Mouse (Mus musculus): ENCODE measurements around the gene Tbp. TPM values are rescaled to one million over a fixed set of nuclear protein-coding genes. Genes with fewer than 3 reads are reported as not detected.

The Tbp gene
- total RNA-seq (2017), result 32.7 to 62.0 TPM (median 39.8 TPM) in 3 replicates

DNA sequence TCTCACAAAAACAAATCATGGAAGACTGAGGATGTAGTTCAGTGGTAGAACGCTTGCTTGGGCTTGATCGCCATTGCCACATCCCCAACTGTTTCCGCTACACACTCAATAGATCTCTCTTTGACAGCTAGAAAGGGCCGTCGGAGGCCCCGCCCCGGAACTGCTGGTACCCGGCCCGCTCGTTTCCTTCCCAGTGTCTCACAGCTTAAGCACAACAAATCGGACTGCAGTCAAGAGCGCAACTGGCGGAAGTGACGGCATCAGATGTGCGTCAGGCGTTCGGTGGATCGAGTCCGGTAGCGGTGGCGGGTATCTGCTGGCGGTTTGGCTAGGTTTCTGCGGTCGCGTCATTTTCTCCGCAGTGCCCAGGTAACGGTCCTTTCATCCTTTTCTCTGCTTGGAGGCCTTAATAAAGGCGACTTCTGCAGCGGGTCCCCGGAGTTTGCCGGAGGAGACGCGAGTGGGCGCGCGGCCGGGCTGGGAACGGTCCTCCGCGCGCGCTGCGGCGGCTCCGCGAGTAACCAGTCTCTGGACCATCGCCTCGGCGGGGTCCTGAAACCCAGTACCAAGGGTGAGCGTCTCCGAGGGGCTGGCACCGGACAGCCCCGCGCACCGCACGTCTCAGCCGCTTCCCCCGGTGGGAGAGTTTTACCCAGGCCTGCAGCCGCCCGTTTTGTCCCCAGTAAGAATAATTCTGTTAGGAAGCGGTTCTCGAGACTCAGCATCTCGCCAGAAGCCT is at the start of gene Tbp, which contains the start of gene Psmb1:
Gene Tbp, plus strand, starts transcription at position 233 of the 739 bp plus-strand sequence.
Gene Psmb1, minus strand, starts transcription at position 96 of the 739 bp plus-strand sequence.
- peak; percentile 91 for ATAC-seq (replicated peaks; ENCODE audit: insufficient number of reproducible peaks, low FRiP score, low TSS enrichment, poor library complexity, severe bottlenecking)

DNA sequence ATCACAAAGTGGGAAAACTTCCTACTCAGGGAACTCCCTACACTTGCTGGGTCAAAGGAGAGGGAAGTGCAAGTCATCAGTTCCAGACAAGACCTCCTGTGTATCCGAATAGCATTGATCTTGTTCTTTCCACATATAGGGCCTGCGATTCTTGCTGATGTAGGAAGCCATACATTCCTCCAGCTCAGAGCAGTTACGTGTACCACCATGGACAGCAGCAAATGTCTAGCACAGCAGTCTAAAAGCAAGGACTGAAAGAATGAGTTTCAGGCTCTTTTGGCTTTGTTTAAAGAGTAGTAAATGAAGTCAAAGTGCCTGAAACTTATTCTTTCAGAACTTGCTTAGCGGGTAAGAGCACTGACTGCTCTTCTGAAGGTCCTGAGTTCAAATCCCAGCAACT is 44.5 kb upstream of the Tbp start:
- ATAC-seq (replicated peaks; ENCODE audit: insufficient number of reproducible peaks, low FRiP score, low TSS enrichment, poor library complexity, severe bottlenecking), result no peak

DNA sequence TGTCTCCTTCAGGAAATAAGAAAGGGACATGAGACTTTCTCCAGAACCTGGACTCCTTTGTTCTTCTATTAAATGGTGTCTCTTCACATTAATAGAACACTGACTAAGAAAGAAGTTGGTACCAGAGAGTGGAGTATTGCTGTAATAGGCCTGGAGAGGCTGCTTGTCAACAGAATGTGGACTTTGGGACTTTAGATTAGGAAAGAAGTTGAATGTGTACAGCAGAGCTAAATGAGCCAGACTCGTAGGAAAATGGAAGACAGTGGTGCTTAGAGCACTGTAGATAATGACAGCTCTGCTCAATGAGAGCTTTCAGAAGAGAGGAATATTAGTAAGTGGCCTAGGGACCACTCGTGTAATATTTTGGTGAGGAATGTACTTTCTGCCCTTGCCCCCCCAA is 43.1 kb upstream of the Tbp start:
- no peak for ATAC-seq (replicated peaks; ENCODE audit: insufficient number of reproducible peaks, low FRiP score, low TSS enrichment, poor library complexity, severe bottlenecking)

DNA sequence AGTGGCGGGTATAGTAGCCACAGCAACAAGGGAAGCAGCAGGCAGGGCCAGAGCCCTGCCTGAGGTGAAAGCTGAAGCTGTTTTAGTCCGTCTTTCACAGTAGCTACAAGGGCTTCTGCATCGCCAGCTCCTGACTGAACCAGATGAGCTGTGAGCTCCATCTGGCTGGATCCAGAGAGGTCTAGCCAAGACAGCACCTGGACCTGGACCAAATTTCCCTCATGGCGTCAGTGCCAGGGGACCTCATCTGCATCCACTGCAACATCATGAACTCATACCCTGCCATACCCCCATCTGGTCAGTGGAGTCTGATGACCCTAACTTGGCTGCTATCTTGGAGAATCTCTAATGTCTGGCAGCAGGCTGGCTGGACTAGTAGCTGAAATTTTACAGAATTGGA is 39.9 kb upstream of the Tbp start:
- no peak for ATAC-seq (replicated peaks; ENCODE audit: insufficient number of reproducible peaks, low FRiP score, low TSS enrichment, poor library complexity, severe bottlenecking)

DNA sequence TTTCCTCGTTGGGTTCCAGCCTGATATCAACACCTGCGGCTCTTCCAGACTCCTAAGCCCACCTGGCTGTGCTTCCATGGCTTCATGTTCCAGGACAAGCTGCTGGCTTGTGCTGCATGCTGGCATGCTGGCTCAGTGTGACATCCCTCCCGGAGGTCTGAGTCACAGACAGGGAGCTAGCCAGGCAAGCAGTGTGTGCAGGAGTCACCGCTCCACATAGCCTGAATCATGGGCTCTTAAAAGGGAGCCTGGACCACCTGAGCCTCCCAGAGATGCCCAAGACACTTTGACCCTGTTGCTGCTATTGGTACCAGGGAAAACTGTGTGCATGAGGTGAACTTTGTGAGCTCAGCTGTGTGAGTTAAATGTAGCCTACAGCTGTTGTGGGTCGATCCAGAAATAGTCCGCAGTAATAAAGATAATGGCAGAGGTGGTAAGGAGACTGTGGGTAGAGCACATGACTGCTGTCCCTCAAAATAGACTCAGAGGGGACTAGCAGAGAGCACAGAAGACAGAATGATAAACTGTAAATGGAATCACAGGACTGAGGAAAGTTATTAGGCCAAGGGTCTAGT is 37.7 kb upstream of the Tbp start:
- ATAC-seq (replicated peaks; ENCODE audit: insufficient number of reproducible peaks, low FRiP score, low TSS enrichment, poor library complexity, severe bottlenecking), result no peak

DNA sequence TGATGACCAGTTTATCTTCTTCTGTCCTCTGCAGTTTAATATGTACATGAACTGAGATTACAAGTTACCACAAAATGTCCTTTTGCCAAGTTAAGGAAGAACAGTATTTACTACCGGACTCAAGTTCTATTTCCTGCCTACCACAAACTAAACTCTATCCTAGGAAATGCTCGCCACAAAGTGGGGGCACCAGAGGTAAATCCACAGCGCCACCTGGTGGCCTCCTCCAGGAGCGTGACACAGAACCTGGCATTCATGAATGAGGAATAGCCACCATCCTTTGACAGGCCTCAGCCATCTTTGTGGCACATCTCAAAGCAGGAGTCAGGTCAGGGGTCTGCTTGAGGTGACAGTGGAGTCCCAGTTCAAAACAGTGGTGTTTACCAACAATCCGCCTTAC is 32.0 kb upstream of the Tbp start:
- ATAC-seq (replicated peaks; ENCODE audit: insufficient number of reproducible peaks, low FRiP score, low TSS enrichment, poor library complexity, severe bottlenecking), result peak; percentile 80

DNA sequence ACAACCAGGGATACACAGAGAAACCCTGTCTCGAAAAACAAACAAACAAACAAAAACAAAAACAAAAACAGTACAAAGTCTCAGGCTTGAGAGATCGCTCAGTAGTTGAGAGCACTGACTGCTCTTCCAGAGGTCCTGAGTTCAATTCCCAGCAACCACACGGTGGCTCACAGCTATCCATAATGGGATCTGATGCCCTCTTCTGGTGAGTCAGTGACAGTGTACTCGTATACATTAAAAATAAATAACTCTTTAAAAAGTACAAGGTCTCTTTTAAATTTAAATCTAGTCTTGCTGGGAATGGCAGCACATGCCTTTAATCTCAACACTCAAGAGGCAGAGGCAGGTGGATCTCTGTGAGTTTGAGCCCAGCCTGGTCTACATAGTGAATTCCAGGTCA is 27.0 kb upstream of the Tbp start:
- ATAC-seq (replicated peaks; ENCODE audit: insufficient number of reproducible peaks, low FRiP score, low TSS enrichment, poor library complexity, severe bottlenecking), result no peak

DNA sequence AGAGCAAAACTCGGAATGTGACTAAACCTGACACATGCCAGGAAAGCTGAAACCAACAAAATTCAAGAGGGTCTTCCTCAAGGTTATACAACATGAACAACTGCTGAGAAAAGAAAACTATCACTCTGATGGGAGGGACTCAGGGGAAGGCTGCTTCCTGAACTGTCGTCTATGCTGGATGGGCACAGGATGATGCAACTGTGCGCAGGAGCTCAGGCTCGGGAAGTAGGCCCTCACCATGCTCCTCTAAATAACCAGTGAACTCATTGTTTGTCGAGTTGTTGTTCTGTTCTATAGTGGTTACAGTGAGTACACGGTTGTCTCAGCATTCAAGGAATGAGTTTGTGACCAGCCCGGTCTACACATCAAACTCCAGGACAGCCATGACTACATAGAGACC is 9.1 kb upstream of the Tbp start:
- ATAC-seq (replicated peaks; ENCODE audit: insufficient number of reproducible peaks, low FRiP score, low TSS enrichment, poor library complexity, severe bottlenecking), result no peak

DNA sequence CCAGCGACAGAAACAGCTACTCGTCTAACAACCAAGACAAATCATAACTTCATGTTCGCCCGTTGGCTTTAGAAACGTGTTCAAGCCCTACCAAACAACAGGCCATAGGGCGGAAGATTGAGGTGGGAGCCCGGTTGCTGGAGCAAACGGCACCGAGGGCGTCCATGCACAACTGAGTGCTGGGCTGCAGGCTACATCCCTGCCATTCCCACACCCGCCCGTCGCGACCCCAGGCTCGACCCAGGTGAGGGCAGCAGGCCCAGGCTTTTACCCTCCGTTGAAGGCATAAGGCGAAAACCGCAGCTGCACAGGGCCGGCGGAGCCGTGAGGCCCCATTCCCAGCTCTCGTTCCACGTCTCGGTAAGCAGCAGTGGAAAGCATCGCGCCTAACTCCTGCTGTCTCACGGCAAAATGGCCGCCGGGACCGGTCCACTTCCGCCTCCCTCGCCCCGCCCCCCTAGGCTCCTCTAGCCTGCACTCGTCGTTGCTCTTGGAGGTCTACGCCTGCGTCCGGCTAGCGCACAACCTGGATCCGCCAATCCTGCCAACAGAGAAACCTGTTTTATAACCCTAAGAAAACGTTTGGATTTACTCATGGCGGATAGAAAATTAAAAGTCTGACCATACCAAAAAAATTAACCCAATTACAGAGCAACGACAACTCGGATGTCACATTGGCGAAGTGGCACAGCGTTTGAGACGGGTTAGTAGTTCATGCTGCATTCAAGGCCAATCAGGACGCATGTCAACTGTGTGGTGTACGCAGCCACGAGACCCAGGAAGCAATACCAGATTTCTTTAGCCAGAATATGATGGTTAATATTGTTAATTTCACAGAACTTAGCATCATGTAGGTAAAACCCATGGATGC is 1.6 kb upstream of the Tbp start:
- peak; percentile 86 for ATAC-seq (replicated peaks; ENCODE audit: insufficient number of reproducible peaks, low FRiP score, low TSS enrichment, poor library complexity, severe bottlenecking)

DNA sequence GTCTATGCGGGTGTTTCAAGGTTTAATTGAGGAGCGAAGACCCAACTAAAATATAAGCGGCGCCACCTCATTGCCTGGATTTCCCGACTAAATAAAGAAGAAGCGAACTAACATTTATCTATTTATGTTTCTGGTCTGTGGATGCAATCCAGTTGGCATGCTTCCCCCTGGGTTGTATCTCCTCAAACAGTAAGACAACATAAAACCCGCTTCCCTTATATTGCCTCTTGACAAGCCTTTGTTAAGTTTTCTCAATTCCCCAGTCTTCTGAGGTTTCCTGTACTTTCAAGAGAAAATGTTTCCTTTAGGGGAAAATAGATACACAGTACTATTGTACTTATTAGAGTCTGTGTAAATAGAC is 955 bp upstream of the Tbp start:
- no peak for ATAC-seq (replicated peaks; ENCODE audit: insufficient number of reproducible peaks, low FRiP score, low TSS enrichment, poor library complexity, severe bottlenecking)

DNA sequence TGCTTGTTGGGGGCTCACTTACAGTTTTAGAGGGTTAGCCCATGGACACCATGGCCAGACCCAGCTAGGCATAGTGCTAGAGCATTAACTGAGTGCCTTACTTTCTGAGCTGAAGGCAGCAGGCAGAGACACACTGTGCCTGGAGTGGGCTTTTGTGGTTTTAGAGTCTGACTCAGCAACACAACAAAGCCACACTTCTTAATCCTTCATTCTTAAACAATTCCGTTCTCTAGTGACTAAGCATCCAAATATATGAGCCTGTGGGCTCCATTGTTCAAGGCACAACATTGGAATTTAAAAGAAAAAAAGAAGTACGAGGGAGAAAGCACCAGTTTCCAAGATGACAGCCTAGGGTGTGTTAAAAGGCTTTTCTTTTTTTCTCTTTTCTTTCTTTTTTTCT is 11.0 kb downstream of the Tbp start:
- ATAC-seq (replicated peaks; ENCODE audit: insufficient number of reproducible peaks, low FRiP score, low TSS enrichment, poor library complexity, severe bottlenecking), result no peak

DNA sequence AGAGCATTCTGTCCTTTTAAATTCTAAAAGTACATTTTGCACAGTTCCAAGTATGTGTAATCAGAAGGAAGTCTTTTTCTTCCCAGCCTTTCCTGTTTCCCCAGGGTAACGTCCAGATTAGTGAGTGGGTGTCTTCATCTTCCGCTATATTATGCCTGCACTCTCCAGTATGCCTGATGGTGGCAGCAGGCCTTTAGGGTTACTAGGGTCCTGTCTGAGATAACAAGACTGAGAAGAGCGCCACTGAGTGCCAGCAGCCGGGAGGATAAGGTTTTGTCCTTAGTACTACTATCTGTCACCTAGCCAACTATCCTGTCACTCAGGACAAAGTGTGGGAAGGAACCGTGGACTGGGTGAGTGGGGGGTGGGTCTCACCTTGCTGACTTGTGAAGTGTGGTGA is 18.1 kb downstream of the Tbp start:
- no peak for ATAC-seq (replicated peaks; ENCODE audit: insufficient number of reproducible peaks, low FRiP score, low TSS enrichment, poor library complexity, severe bottlenecking)

DNA sequence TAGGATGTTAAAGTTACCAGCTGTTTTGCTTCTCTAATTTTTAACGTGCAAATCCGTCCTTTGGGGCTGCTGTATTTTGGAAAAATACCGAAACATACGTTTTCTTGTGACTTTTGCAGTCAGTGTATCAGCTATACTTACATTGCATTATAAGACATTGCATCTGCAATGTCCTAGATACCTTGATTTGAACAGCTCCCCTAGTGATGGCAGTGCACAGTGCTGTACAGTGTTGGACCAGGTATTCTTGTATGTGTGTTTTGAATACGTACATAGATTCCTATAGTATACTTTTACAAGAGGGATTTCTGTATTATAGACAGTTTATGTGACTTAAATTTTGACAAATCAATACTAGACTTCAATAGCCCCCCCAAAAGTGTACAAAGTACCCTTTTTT is 18.5 kb downstream of the Tbp start:
- no peak for ATAC-seq (replicated peaks; ENCODE audit: insufficient number of reproducible peaks, low FRiP score, low TSS enrichment, poor library complexity, severe bottlenecking)

DNA sequence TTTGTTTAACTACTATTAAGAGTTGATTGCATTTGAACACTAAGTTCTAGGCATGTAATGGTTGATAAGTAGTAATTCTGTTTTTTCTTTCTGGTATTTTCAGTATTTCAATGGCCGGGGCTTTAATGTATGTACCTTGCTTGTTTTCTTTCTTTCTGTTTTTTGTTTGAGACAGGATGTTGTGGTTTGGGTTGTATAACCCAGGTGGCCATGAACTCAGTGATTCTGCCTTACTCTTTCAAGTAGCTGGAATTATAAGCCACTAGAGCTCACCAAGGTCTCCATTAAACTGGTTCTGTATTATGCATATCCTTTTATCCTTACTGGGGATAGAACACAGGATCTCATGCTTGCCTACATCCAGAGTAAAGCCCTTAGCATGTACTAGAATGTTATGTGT is 19.1 kb downstream of the Tbp start:
- no peak for ATAC-seq (replicated peaks; ENCODE audit: insufficient number of reproducible peaks, low FRiP score, low TSS enrichment, poor library complexity, severe bottlenecking)

DNA sequence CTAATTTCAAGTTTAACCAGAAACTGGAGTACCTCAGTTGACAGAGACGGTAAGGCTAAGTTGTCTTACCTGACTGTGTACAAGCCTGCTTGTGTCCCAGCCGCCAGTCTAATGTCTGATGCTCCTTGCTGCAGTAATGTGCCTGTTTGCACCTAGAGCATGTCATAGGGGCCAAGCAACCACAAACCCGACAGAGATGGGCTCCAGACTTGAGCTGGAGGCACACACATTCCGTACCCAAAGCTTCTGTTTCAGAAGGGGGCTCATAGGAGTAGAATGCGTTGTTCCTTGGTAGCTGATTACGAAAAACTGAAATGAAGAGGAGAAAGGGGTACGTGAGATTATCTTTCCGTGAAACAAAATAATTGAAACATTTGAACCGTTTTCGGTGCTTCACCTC is 26.6 kb downstream of the Tbp start:
- ATAC-seq (replicated peaks; ENCODE audit: insufficient number of reproducible peaks, low FRiP score, low TSS enrichment, poor library complexity, severe bottlenecking), result no peak

DNA sequence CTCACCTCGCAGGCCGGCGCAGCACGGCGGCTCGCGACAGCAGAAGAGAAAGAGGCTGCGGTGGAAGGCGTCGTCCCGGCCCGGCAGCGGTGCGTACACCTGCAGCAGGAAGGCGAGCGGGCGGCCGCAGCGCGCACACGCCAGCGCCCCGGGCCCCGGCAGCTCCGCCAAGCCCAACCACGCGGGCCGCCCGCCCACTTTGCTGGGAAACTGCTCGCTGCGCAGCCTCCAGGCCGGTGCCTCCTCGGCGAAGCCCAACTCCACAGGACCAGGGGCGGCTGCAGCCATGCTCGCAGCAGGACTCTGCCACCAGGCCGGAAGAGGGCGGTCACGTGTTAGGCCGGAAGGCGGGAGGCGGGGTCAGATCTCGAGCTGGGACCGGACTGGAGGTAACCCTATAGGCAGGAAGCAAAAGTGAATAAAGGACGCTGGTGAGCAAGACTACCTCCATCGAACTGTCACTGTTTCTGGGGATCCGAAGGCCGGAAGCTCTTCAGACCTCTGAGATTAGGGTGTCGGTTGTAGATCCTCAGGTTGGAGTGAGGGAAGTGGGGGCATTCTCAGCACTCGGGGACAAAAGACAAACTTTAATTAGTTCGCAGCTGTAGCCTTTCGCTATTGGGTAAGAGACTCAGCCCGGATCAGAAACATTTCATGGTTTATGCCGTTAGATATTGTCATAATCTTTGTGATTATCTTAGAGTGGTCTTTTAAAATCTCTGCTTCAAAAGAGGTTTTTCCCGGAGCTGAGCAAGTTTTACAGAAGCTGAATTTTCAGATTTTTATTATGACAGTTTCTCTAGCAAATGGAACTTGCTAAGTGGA is 27.5 kb downstream of the Tbp start, which contains the start of gene Pdcd2:
Gene Pdcd2, minus strand, starts transcription at position 316 of the 825 bp plus-strand sequence.
- peak; percentile 98 for ATAC-seq (replicated peaks; ENCODE audit: insufficient number of reproducible peaks, low FRiP score, low TSS enrichment, poor library complexity, severe bottlenecking)

DNA sequence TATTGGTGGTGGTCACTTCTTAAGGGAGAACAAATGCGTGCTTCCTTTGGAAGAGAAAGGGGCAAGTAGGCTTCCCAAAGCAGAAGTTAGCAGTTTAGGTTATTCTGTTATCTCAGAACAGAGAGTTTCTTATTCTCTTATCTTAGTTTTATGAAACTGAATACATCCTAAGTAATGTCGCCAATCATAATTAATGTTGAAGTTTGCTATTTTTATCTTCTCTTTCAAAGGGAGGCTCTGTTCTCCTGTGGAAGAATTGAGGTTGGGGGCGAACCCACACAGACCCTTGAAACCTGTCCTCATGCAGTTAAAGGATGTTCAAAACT is 28.1 kb downstream of the Tbp start:
- ATAC-seq (replicated peaks; ENCODE audit: insufficient number of reproducible peaks, low FRiP score, low TSS enrichment, poor library complexity, severe bottlenecking), result no peak

DNA sequence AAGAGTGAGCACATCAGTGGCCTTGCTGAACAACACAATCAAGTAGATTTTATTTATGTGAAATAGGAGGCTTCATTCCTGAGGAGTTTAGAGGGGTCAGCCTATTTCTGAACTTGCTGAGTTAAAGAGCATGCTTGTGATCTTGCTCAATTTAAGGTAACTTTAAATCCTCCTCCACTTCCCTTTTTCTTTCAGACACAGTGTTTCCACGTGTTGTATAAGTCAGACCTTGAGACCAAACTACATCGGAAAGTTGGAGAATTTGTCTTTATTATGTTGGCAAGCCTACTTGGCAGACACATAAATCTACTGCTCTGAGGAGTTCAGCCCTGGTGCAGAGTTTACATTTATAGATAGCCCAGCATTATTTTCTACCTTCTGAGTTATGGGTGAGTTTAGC is 29.2 kb downstream of the Tbp start:
- no peak for ATAC-seq (replicated peaks; ENCODE audit: insufficient number of reproducible peaks, low FRiP score, low TSS enrichment, poor library complexity, severe bottlenecking)

DNA sequence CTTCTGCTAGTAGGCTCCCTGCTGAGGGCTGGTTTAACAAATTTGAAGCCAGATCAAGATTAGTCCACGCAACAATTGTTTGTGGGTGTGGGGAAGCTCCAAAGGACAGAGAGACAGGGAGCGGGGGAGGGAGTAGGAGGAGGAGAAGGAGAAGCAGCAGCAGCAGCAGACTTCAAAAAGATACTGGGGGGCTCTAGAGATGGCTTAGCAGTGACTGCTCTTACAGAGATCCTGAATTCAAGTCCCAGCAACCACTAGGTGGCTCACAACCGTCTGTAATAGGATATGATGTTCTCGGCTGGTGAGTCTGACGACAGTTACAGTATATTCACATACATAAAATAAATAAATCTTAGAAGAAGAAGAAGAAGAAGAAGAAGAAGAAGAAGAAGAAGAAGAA is 30.5 kb downstream of the Tbp start:
- no peak for ATAC-seq (replicated peaks; ENCODE audit: insufficient number of reproducible peaks, low FRiP score, low TSS enrichment, poor library complexity, severe bottlenecking)
